Mouse (Mus musculus) small intestine, adult 2 months (tissue): ENCODE data around the gene Tmem236.

ENCODE experiments used
- CTCF ChIP-seq: fragments of 200-500 bp; IDR thresholded peaks from 2 replicates; pipeline ENCODE4 v1.5.1; 2012; ENCODE audit warnings: low read depth, mild to moderate bottlenecking, control low read depth, inconsistent platforms, low read length, moderate library complexity, mixed read lengths; ENCODE audit not compliant: insufficient replicate concordance, insufficient read length; ENCODE audit errors: extremely low read depth
- POLR2A ChIP-seq: fragments of 200-500 bp; IDR thresholded peaks from 2 replicates; pipeline ENCODE4 v1.6.1; 2012; ENCODE audit warnings: low read depth, mild to moderate bottlenecking, control low read depth, inconsistent platforms, low read length, moderate library complexity

DNA sequence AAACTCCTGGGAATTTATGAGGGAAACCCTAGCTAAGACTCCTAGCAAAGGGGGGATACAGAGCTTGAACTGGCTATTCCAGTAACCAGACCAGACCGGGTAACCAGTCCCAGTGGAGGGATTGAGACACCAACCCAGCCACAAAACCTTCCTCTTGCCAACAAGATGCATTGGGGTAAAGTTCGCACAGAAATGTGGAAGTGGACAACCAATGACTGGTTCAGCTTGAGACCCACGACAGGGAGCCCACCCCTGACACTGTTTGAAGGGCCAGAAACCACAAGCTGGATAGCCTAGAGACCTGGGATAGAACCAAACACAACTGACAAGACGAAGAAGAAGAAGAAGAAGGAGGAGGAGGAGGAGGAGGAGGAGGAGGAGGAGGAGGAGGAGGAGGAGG lies 50.1 kb downstream of the Tmem236 start:
- no peak for TF ChIP-seq CTCF
- no peak for TF ChIP-seq POLR2A
